Mouse (Mus musculus) cerebellum, adult 2 months (tissue): ENCODE results near the gene Pdgfb.

Experiments used
- CTCF ChIP-seq: fragments of 200-500 bp; IDR thresholded peaks from 2 replicates; pipeline ENCODE4 v1.5.1; 2011; ENCODE audit warnings: low read depth, mild to moderate bottlenecking, control low read depth, low read length, moderate library complexity, borderline replicate concordance; ENCODE audit not compliant: insufficient read depth
- POLR2A ChIP-seq: fragments of 200-500 bp; IDR thresholded peaks from 2 replicates; pipeline ENCODE4 v1.6.1; 2011; ENCODE audit warnings: low read length, control low read depth, borderline replicate concordance; ENCODE audit not compliant: insufficient read depth

DNA sequence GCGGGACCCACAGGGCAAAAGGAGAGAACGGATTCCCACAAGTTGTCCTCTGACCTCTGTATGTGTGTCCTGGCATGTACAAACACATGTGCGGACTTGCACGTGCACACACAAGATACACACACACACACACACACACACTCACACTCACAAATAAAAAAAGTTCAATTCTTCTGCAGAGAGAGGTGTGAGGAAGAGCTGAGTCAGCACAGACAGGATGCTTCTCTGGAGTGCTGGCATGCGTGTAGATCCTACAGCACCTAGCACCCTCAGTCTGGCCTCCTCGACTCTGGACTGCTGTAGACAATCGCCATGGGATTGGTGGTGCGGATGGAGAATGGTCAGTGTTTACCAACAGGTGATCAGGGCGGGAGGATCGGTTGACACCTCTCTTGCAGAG is 29.5 kb upstream of the Pdgfb start:
- no peak for TF ChIP-seq POLR2A
- no peak for TF ChIP-seq CTCF
